Mouse (Mus musculus) heart, adult 2 months (tissue): ENCODE measurements around the gene Dkkl1.

Experiments used
- CTCF ChIP-seq: fragments of 200-600 bp; IDR thresholded peaks from 2 replicates; pipeline ENCODE4 v1.8.1; 2022; ENCODE audit warnings: antibody characterized with exemption, mild to moderate bottlenecking, moderate library complexity
- EP300 ChIP-seq: fragments of 200-500 bp; IDR thresholded peaks from 2 replicates; pipeline ENCODE4 v1.6.1; 2011; ENCODE audit warnings: low read depth, low read length, control low read depth; ENCODE audit not compliant: insufficient read depth
- POLR2A ChIP-seq: fragments of 200-500 bp; IDR thresholded peaks from 2 replicates; pipeline ENCODE4 v1.6.1; 2011; ENCODE audit warnings: mild to moderate bottlenecking, low read depth, low read length, control low read depth; ENCODE audit not compliant: insufficient read depth

- TF ChIP-seq CTCF: no peak
- no peak for TF ChIP-seq EP300
- TF ChIP-seq POLR2A: no peak
Measured at GRCm38 (mm10) chr7:45162551-45162950, 49.4 kb downstream of the Dkkl1 start.
